In the genomic region with DNA sequence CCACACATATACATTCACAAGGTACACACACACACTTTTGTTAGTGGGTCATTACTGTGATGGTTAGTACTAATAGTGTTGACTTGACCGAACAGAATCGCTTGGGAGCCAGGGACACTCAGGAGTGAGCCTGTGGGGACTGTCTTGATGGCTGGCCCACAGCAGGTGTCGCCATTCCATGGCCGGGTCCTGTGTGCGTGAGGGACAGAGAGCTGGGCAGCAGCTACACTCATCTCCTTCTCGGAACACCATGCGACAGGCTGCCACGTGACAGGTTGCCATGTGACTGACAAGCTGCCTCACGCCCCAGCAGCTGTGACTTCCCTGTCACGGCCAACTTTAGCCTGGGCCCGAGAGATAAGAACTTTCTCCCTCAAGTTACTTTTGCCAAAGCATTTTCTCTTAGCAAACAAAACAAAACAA, we compare ENCODE assay signal across 10 mouse cellular contexts. TPM values are rescaled to one million over a fixed set of nuclear protein-coding genes. Genes with fewer than 3 reads are reported as not detected.
DNase-seq lines count a peak whose midpoint lies in the region; ATAC-seq and TF ChIP-seq lines count a peak whose summit lies in the region.
"Had no signal": no experiment of that assay in that cellular context is flagged by ENCODE, and none has a peak within 500 bp of the region (broad histone marks: within the 10 kb centered on the region; RNA-seq: fewer than 3 reads in every experiment).

No protein-coding gene starts in this region.

- no peak overlapping the region for H3K4me2 ChIP-seq in limb, embryonic 14.5 days (replicated peaks; ENCODE audit: low read depth, low read length, severe bottlenecking)
- H3K4me2 ChIP-seq in liver, embryonic 11.5 days: peak overlapping the region; percentile 38; the same call in 1 of the 2 replicates

- no peak overlapping the region for H3K4me3 ChIP-seq in limb, embryonic 14.5 days (replicated peaks; ENCODE audit: low read length)
- H3K4me3 ChIP-seq in limb, embryonic 10.5 days: no peak overlapping the region
- H3K4me3 ChIP-seq in heart, embryonic 10.5 days: no peak overlapping the region
- no peak overlapping the region for H3K4me3 ChIP-seq in liver, embryonic 11.5 days (ENCODE audit: low read depth, low read length)
- H3K4me3 ChIP-seq: left cerebral cortex, adult 2 months had no signal

- no peaks in the 10 kb centered on the region for H3K4me1 ChIP-seq in limb, embryonic 14.5 days (ENCODE audit: control insufficient read depth, insufficient read depth, low read length)
- H3K4me1 ChIP-seq in limb, embryonic 10.5 days: no peaks in the 10 kb centered on the region
- 0 out of 2 replicates have a peak, but pooled peaks cover 4% of the 10 kb centered on the region for H3K4me1 ChIP-seq in heart, embryonic 10.5 days
- H3K4me1 ChIP-seq in liver, embryonic 11.5 days (replicated peaks; ENCODE audit: control insufficient read depth, insufficient read depth, low read length): peaks cover 10% of the 10 kb centered on the region

- peaks cover 37% of the 10 kb centered on the region for H3K36me3 ChIP-seq in limb, embryonic 14.5 days (ENCODE audit: control insufficient read depth, insufficient read depth, low read length)
- peaks cover 76% of the 10 kb centered on the region for H3K36me3 ChIP-seq in limb, embryonic 10.5 days
- peaks cover 72% of the 10 kb centered on the region for H3K36me3 ChIP-seq in heart, embryonic 10.5 days
- H3K36me3 ChIP-seq in liver, embryonic 11.5 days (ENCODE audit: control insufficient read depth, insufficient read depth, low read length): peaks cover 12% of the 10 kb centered on the region; the same call in 1 of the 2 replicates

- DNase-seq in limb, embryonic 14.5 days (ENCODE audit: low spot score): no peak
- DNase-seq in limb, embryonic 10.5 days (ENCODE audit: low spot score): no peak
- DNase-seq in heart, embryonic 10.5 days (ENCODE audit: low spot score): peak; percentile 93
- peak; percentile 71 for DNase-seq in liver, embryonic 11.5 days (ENCODE audit: low spot score)
- peak; percentile 80 to 84 for DNase-seq in spleen, postnatal 4 days (ENCODE audit: low spot score in 2 of 2)
- DNase-seq in frontal cortex, adult 2 months (ENCODE audit: extremely low spot score in 1 of 2, low spot score in 1 of 2): no peak
- DNase-seq in thymus, adult 18-20 months: no peak
- DNase-seq in B cell, adult 2 months: no peak
- DNase-seq: adrenal gland, postnatal 25 days had no signal

- 0 out of 2 replicates have a peak, but pooled peaks have one; percentile 37 for ATAC-seq in limb, embryonic 14.5 days (ENCODE audit: low FRiP score, low read depth)
- ATAC-seq in liver, embryonic 11.5 days (replicated peaks; ENCODE audit: low FRiP score): peak; percentile 96

- no peak overlapping the region for H3K27ac ChIP-seq in limb, embryonic 14.5 days (replicated peaks; ENCODE audit: low read depth, low read length)
- no peak overlapping the region for H3K27ac ChIP-seq in limb, embryonic 10.5 days
- H3K27ac ChIP-seq in heart, embryonic 10.5 days: 0 out of 2 replicates have a peak overlapping the region, but pooled peaks have one; percentile 31
- H3K27ac ChIP-seq in liver, embryonic 11.5 days (ENCODE audit: low read depth, low read length): peak overlapping the region; percentile 44
- H3K27ac ChIP-seq: left cerebral cortex, adult 2 months had no signal

- no peak for TF ChIP-seq POLR2A in limb, embryonic 14.5 days (IDR thresholded peaks at IDR 0.05; ENCODE audit: borderline replicate concordance, extremely low read depth, insufficient read depth, insufficient read length)

- WGBS in limb, embryonic 14.5 days: 88% methylated on average over 11 of the region's 11 CpGs
- WGBS in limb, embryonic 10.5 days: 83% methylated on average over 11 of the region's 11 CpGs
- 51% methylated on average over 11 of the region's 11 CpGs for WGBS in heart, embryonic 10.5 days
- 35% methylated on average over 11 of the region's 11 CpGs for WGBS in liver, embryonic 11.5 days

- no peaks in the 10 kb centered on the region for H3K9me3 ChIP-seq in limb, embryonic 14.5 days (ENCODE audit: control insufficient read depth, low read length)
- H3K9me3 ChIP-seq in limb, embryonic 10.5 days (replicated peaks): no peaks in the 10 kb centered on the region
- no peaks in the 10 kb centered on the region for H3K9me3 ChIP-seq in heart, embryonic 10.5 days
- no peaks in the 10 kb centered on the region for H3K9me3 ChIP-seq in liver, embryonic 11.5 days (ENCODE audit: control insufficient read depth, low read length)

- no peak overlapping the region for H3K9ac ChIP-seq in limb, embryonic 14.5 days (ENCODE audit: low read depth, low read length, severe bottlenecking)
- H3K9ac ChIP-seq in liver, embryonic 11.5 days (ENCODE audit: low read depth, low read length): peak overlapping the region; percentile 35; the same call in 1 of the 2 replicates

- H3K27me3 ChIP-seq in limb, embryonic 14.5 days (ENCODE audit: control insufficient read depth, insufficient read depth, low read length): no peaks in the 10 kb centered on the region
- no peaks in the 10 kb centered on the region for H3K27me3 ChIP-seq in limb, embryonic 10.5 days (ENCODE audit: low read depth, poor library complexity, severe bottlenecking)
- no peaks in the 10 kb centered on the region for H3K27me3 ChIP-seq in heart, embryonic 10.5 days (ENCODE audit: insufficient read depth, poor library complexity, severe bottlenecking)
- no peaks in the 10 kb centered on the region for H3K27me3 ChIP-seq in liver, embryonic 11.5 days (replicated peaks; ENCODE audit: control insufficient read depth, insufficient read depth, low read length)

RNA-seq across cellular contexts. Expression of a gene that starts 11.8 kb away (rescaled TPM):
- polyA plus RNA-seq in limb, embryonic 14.5 days (2012; rRNA removed): 54.3 and 58.4 TPM in 2 replicates
- 69.1 and 69.9 TPM in 2 replicates for polyA plus RNA-seq in limb, embryonic 14.5 days (2014; fragmentation: Nextera tagmentation; extraction: Ambion mirVana)
- polyA plus RNA-seq in limb, embryonic 10.5 days (2016; fragmentation: Nextera tagmentation; extraction: Ambion mirVana): 54.5 and 61.3 TPM in 2 replicates
- 58.0 and 60.3 TPM in 2 replicates for polyA plus RNA-seq in heart, embryonic 10.5 days (2016; fragmentation: Nextera tagmentation; extraction: Ambion mirVana)
- polyA plus RNA-seq in liver, embryonic 11.5 days (2014; fragmentation: Nextera tagmentation; extraction: Ambion mirVana): 56.4 and 57.7 TPM in 2 replicates
- polyA plus RNA-seq in frontal cortex, adult 2 months (2012; rRNA removed): 107 and 121 TPM in 2 replicates

RNA-seq across cellular contexts. Expression of a gene that starts 12.1 kb away (rescaled TPM):
- 46.6 and 48.6 TPM in 2 replicates for polyA plus RNA-seq in limb, embryonic 14.5 days (2012; rRNA removed)
- 24.8 and 30.2 TPM in 2 replicates for polyA plus RNA-seq in limb, embryonic 14.5 days (2014; fragmentation: Nextera tagmentation; extraction: Ambion mirVana)
- polyA plus RNA-seq in limb, embryonic 10.5 days (2016; fragmentation: Nextera tagmentation; extraction: Ambion mirVana): 33.1 and 34.5 TPM in 2 replicates
- 26.0 and 26.5 TPM in 2 replicates for polyA plus RNA-seq in heart, embryonic 10.5 days (2016; fragmentation: Nextera tagmentation; extraction: Ambion mirVana)
- 24.0 and 24.5 TPM in 2 replicates for polyA plus RNA-seq in liver, embryonic 11.5 days (2014; fragmentation: Nextera tagmentation; extraction: Ambion mirVana)
- polyA plus RNA-seq in frontal cortex, adult 2 months (2012; rRNA removed): 76.0 and 78.5 TPM in 2 replicates

RNA-seq across cellular contexts. Expression of a gene that starts 28.4 kb away (rescaled TPM):
- 28.4 and 33.2 TPM in 2 replicates for polyA plus RNA-seq in limb, embryonic 14.5 days (2012; rRNA removed)
- polyA plus RNA-seq in limb, embryonic 14.5 days (2014; fragmentation: Nextera tagmentation; extraction: Ambion mirVana): 19.8 and 22.8 TPM in 2 replicates
- polyA plus RNA-seq in limb, embryonic 10.5 days (2016; fragmentation: Nextera tagmentation; extraction: Ambion mirVana): 41.0 and 43.2 TPM in 2 replicates
- polyA plus RNA-seq in heart, embryonic 10.5 days (2016; fragmentation: Nextera tagmentation; extraction: Ambion mirVana): 20.7 and 30.3 TPM in 2 replicates
- polyA plus RNA-seq in liver, embryonic 11.5 days (2014; fragmentation: Nextera tagmentation; extraction: Ambion mirVana): 38.3 and 44.4 TPM in 2 replicates
- polyA plus RNA-seq in frontal cortex, adult 2 months (2012; rRNA removed): 28.6 and 30.5 TPM in 2 replicates

Comparison
In these comparisons a context has a peak if more than half of its experiments do, and no peak if none do; other contexts are left out.
1. DNase-seq: peak in heart, embryonic 10.5 days (single experiment), liver, embryonic 11.5 days (single experiment) and spleen, postnatal 4 days (2 of 2); none in limb, embryonic 14.5 days (single experiment), limb, embryonic 10.5 days (single experiment), frontal cortex, adult 2 months (0 of 2), thymus, adult 18-20 months (0 of 2) and B cell, adult 2 months (0 of 2).
2. H3K27ac ChIP-seq: peak in heart, embryonic 10.5 days (single experiment) and liver, embryonic 11.5 days (single experiment); none in limb, embryonic 14.5 days (single experiment) and limb, embryonic 10.5 days (single experiment).